Comparison of ENCODE assay signal across 8 mouse cellular contexts in genomic region chr10:84441434-84441785, GRCm38 (mm10). TPM values are rescaled to one million over a fixed set of nuclear protein-coding genes. Genes with fewer than 3 reads are reported as not detected.
DNase-seq lines count a peak whose midpoint lies in the region; ATAC-seq lines count a peak whose summit lies in the region.

No protein-coding gene starts in this region.

- peaks cover 24% of the 10 kb centered on the region for H3K4me1 ChIP-seq in heart, embryonic 16.5 days (ENCODE audit: control insufficient read depth, insufficient read depth, low read length)
- peaks cover 3% of the 10 kb centered on the region for H3K4me1 ChIP-seq in brown adipose tissue, adult 24 weeks (ENCODE audit: control insufficient read depth, insufficient read depth, insufficient read length, low read length)
- H3K4me1 ChIP-seq in hindbrain, embryonic 16.5 days (ENCODE audit: control insufficient read depth, insufficient read depth, low read depth, low read length) = peaks cover 36% of the 10 kb centered on the region
- H3K4me1 ChIP-seq in midbrain, embryonic 14.5 days (ENCODE audit: control insufficient read depth, insufficient read depth, low read length) = peaks cover 35% of the 10 kb centered on the region

- peak overlapping the region; percentile 81 for H3K4me3 ChIP-seq in heart, embryonic 16.5 days (ENCODE audit: low read length)
- H3K4me3 ChIP-seq in brown adipose tissue, adult 24 weeks (ENCODE audit: insufficient read depth, low read depth, low read length) = peak overlapping the region; percentile 87
- H3K4me3 ChIP-seq in hindbrain, embryonic 16.5 days (ENCODE audit: low read length) = peak overlapping the region; percentile 85
- peak overlapping the region; percentile 82 for H3K4me3 ChIP-seq in midbrain, embryonic 14.5 days (replicated peaks; ENCODE audit: low read depth, low read length)

- DNase-seq in heart, adult 18-20 months = no peak
- peak; percentile 59 for DNase-seq in midbrain, embryonic 14.5 days
- DNase-seq in layer of hippocampus, postnatal 36 days = no peak
- DNase-seq in layer of hippocampus, adult 9-10 months (ENCODE audit: low spot score) = no peak
- no peak for DNase-seq in left cerebral cortex, postnatal 36 days (ENCODE audit: low spot score in 2 of 2)

- peak overlapping the region; percentile 98 for H3K27ac ChIP-seq in heart, embryonic 16.5 days (ENCODE audit: low read length)
- peak overlapping the region; percentile 90 for H3K27ac ChIP-seq in brown adipose tissue, adult 24 weeks (replicated peaks; ENCODE audit: low read depth, low read length)
- peak overlapping the region; percentile 91 for H3K27ac ChIP-seq in hindbrain, embryonic 16.5 days (ENCODE audit: low read depth, low read length)
- peak overlapping the region; percentile 99 for H3K27ac ChIP-seq in midbrain, embryonic 14.5 days (replicated peaks; ENCODE audit: low read depth, low read length)

- H3K4me2 ChIP-seq in heart, embryonic 16.5 days (ENCODE audit: low read depth, low read length) = peak overlapping the region; percentile 91
- peak overlapping the region; percentile 94 for H3K4me2 ChIP-seq in hindbrain, embryonic 16.5 days (ENCODE audit: low read length)
- H3K4me2 ChIP-seq in midbrain, embryonic 14.5 days (ENCODE audit: low read length) = peak overlapping the region; percentile 96

- no peaks in the 10 kb centered on the region for H3K36me3 ChIP-seq in heart, embryonic 16.5 days (ENCODE audit: control insufficient read depth, insufficient read depth)
- H3K36me3 ChIP-seq in hindbrain, embryonic 16.5 days (ENCODE audit: control insufficient read depth, insufficient read depth, low read length) = no peaks in the 10 kb centered on the region
- H3K36me3 ChIP-seq in midbrain, embryonic 14.5 days (ENCODE audit: control insufficient read depth, insufficient read depth, low read length) = no peaks in the 10 kb centered on the region

- ATAC-seq in heart, embryonic 16.5 days (replicated peaks; ENCODE audit: extremely low read depth, insufficient read depth, low FRiP score) = no peak
- no peak for ATAC-seq in hindbrain, embryonic 16.5 days
- ATAC-seq in midbrain, embryonic 14.5 days (ENCODE audit: low FRiP score, low TSS enrichment) = no peak

- no peaks in the 10 kb centered on the region for H3K9me3 ChIP-seq in heart, embryonic 16.5 days (replicated peaks; ENCODE audit: control insufficient read depth, low read length)
- H3K9me3 ChIP-seq in hindbrain, embryonic 16.5 days (ENCODE audit: control insufficient read depth, low read length) = no peaks in the 10 kb centered on the region
- H3K9me3 ChIP-seq in midbrain, embryonic 14.5 days (ENCODE audit: control insufficient read depth, low read length) = no peaks in the 10 kb centered on the region

- peak overlapping the region; percentile 100 for H3K9ac ChIP-seq in heart, embryonic 16.5 days (ENCODE audit: low read length)
- peak overlapping the region; percentile 95 for H3K9ac ChIP-seq in hindbrain, embryonic 16.5 days (ENCODE audit: low read depth, low read length)
- H3K9ac ChIP-seq in midbrain, embryonic 14.5 days (replicated peaks; ENCODE audit: low read length) = peak overlapping the region; percentile 100

- 7% methylated on average over 7 of the region's 7 CpGs for WGBS in heart, embryonic 16.5 days
- WGBS in hindbrain, embryonic 16.5 days = 0% methylated on average over 7 of the region's 7 CpGs
- WGBS in midbrain, embryonic 14.5 days = 0% methylated on average over 7 of the region's 7 CpGs

- intact Hi-C loops in left cerebral cortex, postnatal 36 days (cut with DNase I) = loop anchor here (5.0 kb wide), 1 partner anchor 209 kb away; no protein-coding TSS in a partner anchor

- no peaks in the 10 kb centered on the region for H3K27me3 ChIP-seq in heart, embryonic 16.5 days (ENCODE audit: control insufficient read depth, insufficient read depth, low read length)
- H3K27me3 ChIP-seq in hindbrain, embryonic 16.5 days (replicated peaks; ENCODE audit: control insufficient read depth, insufficient read depth, low read length) = no peaks in the 10 kb centered on the region
- H3K27me3 ChIP-seq in midbrain, embryonic 14.5 days (ENCODE audit: control insufficient read depth, insufficient read depth, low read length) = no peaks in the 10 kb centered on the region

RNA-seq across cellular contexts. Expression of gene Nuak1, which starts 1.0 kb away (rescaled TPM):
- polyA plus RNA-seq in heart, embryonic 16.5 days (2015; fragmentation: Nextera tagmentation; extraction: Ambion mirVana) = 3.0 and 3.2 TPM in 2 replicates
- total RNA-seq in heart, adult 18-20 months (2021) = 10 to 100 TPM; 27.9 to 32.2 TPM
- 2.7 and 4.0 TPM in 2 replicates for polyA plus RNA-seq in brown adipose tissue, adult 24 weeks (2012; ENCODE audit: insufficient read depth, insufficient read length, missing spikeins)
- 4.7 and 5.4 TPM in 2 replicates for polyA plus RNA-seq in hindbrain, embryonic 16.5 days (2015; fragmentation: Nextera tagmentation; extraction: Ambion mirVana)
- polyA plus RNA-seq in midbrain, embryonic 14.5 days (2014; fragmentation: Nextera tagmentation; extraction: Ambion mirVana) = 5.4 and 9.2 TPM in 2 replicates
- 10 to 100 TPM; 54.7 to 55.6 TPM for total RNA-seq in layer of hippocampus, postnatal 36 days (2021)
- total RNA-seq in left cerebral cortex, postnatal 36 days (2021) = 10 to 100 TPM; 69.3 to 69.7 TPM
